In genomic region chr9:120914877-120915459, GRCm38 (mm10) we compare ENCODE assay signal across 8 mouse cellular contexts. TPM values are rescaled to one million over a fixed set of nuclear protein-coding genes. Genes with fewer than 3 reads are reported as not detected.
DNase-seq lines count a peak whose midpoint lies in the region; ATAC-seq and TF ChIP-seq lines count a peak whose summit lies in the region.

No protein-coding gene starts in this region.

- WGBS in forebrain, postnatal 0 days = 88% methylated on average over 14 of the region's 14 CpGs
- 91% methylated on average over 14 of the region's 14 CpGs for WGBS in forebrain, embryonic 15.5 days
- 80% methylated on average over 14 of the region's 14 CpGs for whole genome bisulfite sequencing in intestine, embryonic 15.5 days

- H3K9me3 ChIP-seq in forebrain, postnatal 0 days (ENCODE audit: low read length) = no peaks in the 10 kb centered on the region
- H3K9me3 ChIP-seq in forebrain, embryonic 15.5 days = no peaks in the 10 kb centered on the region
- H3K9me3 ChIP-seq in intestine, embryonic 15.5 days = 0 out of 2 replicates have a peak, but pooled peaks cover 3% of the 10 kb centered on the region

- no peaks in the 10 kb centered on the region for H3K27me3 ChIP-seq in forebrain, postnatal 0 days (ENCODE audit: insufficient read depth, low read length)
- H3K27me3 ChIP-seq in forebrain, embryonic 15.5 days = no peaks in the 10 kb centered on the region
- no peaks in the 10 kb centered on the region for H3K27me3 ChIP-seq in intestine, embryonic 15.5 days (replicated peaks)

- no peak overlapping the region for H3K4me3 ChIP-seq in forebrain, postnatal 0 days (ENCODE audit: low read depth, low read length)
- H3K4me3 ChIP-seq in forebrain, embryonic 15.5 days = no peak overlapping the region
- H3K4me3 ChIP-seq in intestine, embryonic 15.5 days (replicated peaks) = no peak overlapping the region

- no peak overlapping the region for H3K4me2 ChIP-seq in forebrain, postnatal 0 days (ENCODE audit: low read depth)
- no peak overlapping the region for H3K4me2 ChIP-seq in forebrain, embryonic 15.5 days (replicated peaks)
- H3K4me2 ChIP-seq in intestine, embryonic 15.5 days (replicated peaks) = no peak overlapping the region

- H3K9ac ChIP-seq in forebrain, postnatal 0 days = no peak overlapping the region
- no peak overlapping the region for H3K9ac ChIP-seq in forebrain, embryonic 15.5 days (replicated peaks)
- no peak overlapping the region for H3K9ac ChIP-seq in intestine, embryonic 15.5 days

- peak; percentile 38; the same call in 1 of the 2 replicates for TF ChIP-seq CTCF in forebrain, postnatal 0 days (IDR thresholded peaks at IDR 0.05; ENCODE audit: low read depth)

- no peaks in the 10 kb centered on the region for H3K36me3 ChIP-seq in forebrain, postnatal 0 days (ENCODE audit: insufficient read depth)
- H3K36me3 ChIP-seq in forebrain, embryonic 15.5 days = no peaks in the 10 kb centered on the region
- H3K36me3 ChIP-seq in intestine, embryonic 15.5 days = no peaks in the 10 kb centered on the region

- H3K27ac ChIP-seq in forebrain, postnatal 0 days (ENCODE audit: low read depth, low read length) = no peak overlapping the region
- no peak overlapping the region for H3K27ac ChIP-seq in forebrain, embryonic 15.5 days (replicated peaks)
- 0 out of 2 replicates have a peak overlapping the region, but pooled peaks have one; percentile 4 for H3K27ac ChIP-seq in intestine, embryonic 15.5 days

- H3K4me1 ChIP-seq in forebrain, postnatal 0 days (ENCODE audit: insufficient read depth) = no peaks in the 10 kb centered on the region
- H3K4me1 ChIP-seq in forebrain, embryonic 15.5 days = peaks cover 4% of the 10 kb centered on the region; the same call in 1 of the 2 replicates
- H3K4me1 ChIP-seq in intestine, embryonic 15.5 days (replicated peaks) = peaks cover 12% of the 10 kb centered on the region

- no peak for ATAC-seq in forebrain, postnatal 0 days
- ATAC-seq in forebrain, embryonic 15.5 days (replicated peaks) = no peak
- ATAC-seq in intestine, embryonic 15.5 days = no peak
- ATAC-seq in megakaryocyte, adult 5-6 weeks (ENCODE audit: poor library complexity, severe bottlenecking) = peak; percentile 98

- DNase-seq in forebrain, postnatal 0 days = no peak
- peak; percentile 68 for DNase-seq in c-Kit-positive CD71-negative TER-119-negative erythroid progenitor cells, embryonic 14.5 days (ENCODE audit: low read depth)
- DNase-seq in urinary bladder, adult 18-20 months (ENCODE audit: low spot score in 2 of 2) = no peak
- no peak for DNase-seq in layer of hippocampus, adult 8-10 months (ENCODE audit: low spot score in 2 of 2)
- DNase-seq in gastrocnemius, postnatal 10 days = no peak

RNA-seq across cellular contexts. Expression of gene Ctnnb1, which starts 14.0 kb away (rescaled TPM):
- 839 and 1,100 TPM in 2 replicates for total RNA-seq in forebrain, postnatal 0 days (2014; rRNA removed)
- polyA plus RNA-seq in forebrain, postnatal 0 days (2015; fragmentation: Nextera tagmentation; extraction: Ambion mirVana) = 368 and 388 TPM in 2 replicates
- 615 and 648 TPM in 2 replicates for polyA plus RNA-seq in forebrain, embryonic 15.5 days (2015; fragmentation: Nextera tagmentation; extraction: Ambion mirVana)
- 474 and 475 TPM in 2 replicates for polyA plus RNA-seq in intestine, embryonic 15.5 days (2015; fragmentation: Nextera tagmentation; extraction: Ambion mirVana)
- total RNA-seq in megakaryocyte, adult 5-6 weeks (2015) = 272 and 305 TPM in 2 replicates
- 360 and 393 TPM in 2 replicates for total RNA-seq in megakaryocyte, adult 5-6 weeks (2017)
- total RNA-seq in layer of hippocampus, adult 8-10 months (2022) = 100 to 1,000 TPM; 528 to 559 (median 551) TPM
- 100 to 1,000 TPM; 306 TPM for total RNA-seq in gastrocnemius, postnatal 10 days (2021)
